Mouse (Mus musculus): ENCODE data around the gene Gm10135.
"Not testable (repeated sequence)": the region's sequence is repeated elsewhere in the genome, so short reads cannot be mapped to it uniquely, and the experiment has no call there.

The Gm10135 gene

DNA sequence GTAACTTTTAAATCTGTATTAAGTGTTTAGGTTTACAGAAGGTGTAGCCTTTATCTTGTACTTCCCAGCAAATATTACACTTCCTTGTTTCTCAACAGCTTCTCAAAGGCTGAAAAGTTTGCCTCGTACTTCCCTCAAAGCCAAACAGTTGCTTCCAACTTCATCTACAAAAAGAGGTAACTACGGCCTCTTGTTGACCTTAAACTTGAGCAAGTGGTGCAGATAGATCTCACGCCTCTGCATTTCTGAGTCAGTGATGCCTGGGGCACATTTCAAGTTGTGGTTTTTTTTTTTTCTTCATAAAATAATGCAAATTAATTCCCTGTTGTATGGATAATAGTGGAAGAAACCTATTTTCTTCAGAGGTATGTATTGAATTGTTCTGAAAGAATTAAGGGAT lies 8.8 kb downstream of the Gm10135 start:
- no peak for DNase-seq (ENCODE audit: low spot score in 2 of 2)

- DNase-seq (ENCODE audit: low spot score in 2 of 2), result no peak
Measured at GRCm38 (mm10) chr5:72960096-72960495, 14.4 kb downstream of the Gm10135 start.

- DNase-seq (ENCODE audit: low spot score in 2 of 2), result no peak
Measured at GRCm38 (mm10) chr5:72957281-72957680, 17.2 kb downstream of the Gm10135 start.

DNA sequence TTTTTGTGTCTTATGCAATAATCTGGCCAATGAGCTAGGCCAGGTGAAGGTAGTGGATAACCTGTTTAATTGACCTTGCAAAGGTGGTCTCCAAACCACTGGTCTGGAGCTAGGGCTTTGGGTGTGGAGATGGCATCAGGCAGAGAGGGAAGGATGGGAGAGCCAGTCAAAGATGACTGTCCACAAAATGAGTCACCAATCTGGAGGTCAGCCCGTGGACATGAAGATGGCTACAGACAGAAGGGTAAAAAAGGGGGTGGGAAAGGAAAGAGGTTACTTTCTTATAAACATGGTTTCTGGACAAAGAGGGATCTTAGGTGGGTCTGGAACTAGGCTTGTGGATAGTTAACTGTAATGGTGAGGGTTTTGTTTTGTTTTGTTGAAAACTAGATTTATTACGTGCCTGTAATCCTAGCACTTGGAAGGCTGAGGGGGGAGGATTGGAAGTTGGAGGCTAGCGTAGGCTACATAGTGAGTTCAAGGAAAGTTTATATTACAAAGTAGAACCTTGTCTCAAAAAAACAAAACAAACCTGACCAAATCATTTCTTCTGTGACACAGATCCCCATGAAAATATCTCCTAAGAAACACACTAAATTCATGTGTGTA lies 20.4 kb downstream of the Gm10135 start:
- no peak for DNase-seq (ENCODE audit: low spot score in 2 of 2)

GRCm38 (mm10) chr5:72950252-72950651 lies 24.2 kb downstream of the Gm10135 start:
- no peak for DNase-seq (ENCODE audit: low spot score in 2 of 2)

- DNase-seq (ENCODE audit: low spot score in 2 of 2), result no peak
Measured at GRCm38 (mm10) chr5:72948136-72948535, 26.4 kb downstream of the Gm10135 start.

- DNase-seq (ENCODE audit: low spot score in 2 of 2), result no peak
Measured at GRCm38 (mm10) chr5:72940906-72941432, 33.5 kb downstream of the Gm10135 start.

- no peak for DNase-seq (ENCODE audit: low spot score in 2 of 2)
Measured at GRCm38 (mm10) chr5:72939311-72939710, 35.2 kb downstream of the Gm10135 start.

DNA sequence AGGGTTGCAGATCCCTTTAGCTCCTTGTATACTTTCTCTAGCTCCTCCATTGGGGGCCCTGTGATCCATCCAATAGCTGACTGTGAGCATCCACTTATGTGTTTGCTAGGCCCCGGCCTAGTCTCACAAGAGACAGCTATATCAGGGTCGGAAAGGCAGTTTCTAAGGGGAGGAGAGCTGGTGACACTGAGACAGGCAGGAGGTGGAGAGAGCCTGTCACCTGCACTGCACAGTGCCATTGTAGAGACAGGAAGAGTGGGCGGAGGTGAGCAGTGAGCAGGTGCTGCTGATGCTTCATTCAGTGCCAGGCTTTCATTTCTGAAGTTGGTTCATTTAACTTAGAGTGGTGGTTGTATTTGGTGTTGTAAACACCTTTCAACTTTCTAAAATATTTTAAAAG lies 36.1 kb downstream of the Gm10135 start:
- DNase-seq (ENCODE audit: low spot score in 2 of 2), result not testable (repeated sequence)

GRCm38 (mm10) chr5:72933026-72933675 lies 41.4 kb downstream of the Gm10135 start:
- DNase-seq (ENCODE audit: low spot score in 2 of 2), result no peak

DNA sequence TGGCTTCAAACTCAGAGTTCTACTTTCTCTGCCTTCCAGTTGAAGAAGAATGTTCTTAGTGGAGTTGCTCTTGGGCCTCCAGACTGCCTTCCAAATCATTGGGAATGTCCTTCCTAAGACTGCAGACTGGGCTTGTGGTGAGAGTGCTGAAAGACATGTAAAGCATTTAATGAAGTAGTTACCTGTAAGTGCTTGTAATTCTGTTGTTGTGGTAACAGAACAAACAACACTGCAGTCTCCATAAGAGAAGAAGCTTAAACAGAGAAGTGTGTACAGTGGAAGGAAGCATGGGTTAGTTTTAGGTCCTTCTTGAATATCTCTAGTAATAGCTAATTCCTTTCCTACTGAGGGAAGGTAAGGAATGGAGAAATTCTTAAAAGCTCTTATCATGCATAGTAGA lies 47.4 kb downstream of the Gm10135 start:
- DNase-seq (ENCODE audit: low spot score in 2 of 2), result no peak

GRCm38 (mm10) chr5:72922796-72923195 lies 51.7 kb downstream of the Gm10135 start:
- DNase-seq (ENCODE audit: low spot score in 2 of 2), result no peak

DNA sequence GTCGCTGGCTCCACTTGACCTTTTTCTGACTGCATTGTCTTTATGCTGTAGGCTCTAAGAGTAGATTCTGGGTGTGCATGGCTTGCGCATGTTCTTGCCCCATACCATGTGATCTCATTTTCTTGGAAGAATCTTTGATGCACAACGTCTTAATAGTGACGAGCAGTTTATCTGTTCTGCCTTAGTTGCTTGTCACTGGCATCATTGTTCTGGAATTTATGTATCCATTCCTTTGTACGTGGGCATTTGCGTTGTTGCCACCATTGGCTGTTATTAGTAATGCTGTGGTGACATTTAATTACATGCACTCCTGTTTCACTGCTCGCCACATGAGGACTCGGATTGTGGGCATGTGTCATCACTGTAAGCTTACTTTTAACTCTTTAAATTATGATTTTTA lies 53.3 kb downstream of the Gm10135 start:
- no peak for DNase-seq (ENCODE audit: low spot score in 2 of 2)

- DNase-seq (ENCODE audit: low spot score in 2 of 2), result no peak
Measured at GRCm38 (mm10) chr5:72920416-72920815, 54.1 kb downstream of the Gm10135 start.

GRCm38 (mm10) chr5:72916851-72917250 lies 57.7 kb downstream of the Gm10135 start:
- DNase-seq (ENCODE audit: low spot score in 2 of 2), result no peak

DNA sequence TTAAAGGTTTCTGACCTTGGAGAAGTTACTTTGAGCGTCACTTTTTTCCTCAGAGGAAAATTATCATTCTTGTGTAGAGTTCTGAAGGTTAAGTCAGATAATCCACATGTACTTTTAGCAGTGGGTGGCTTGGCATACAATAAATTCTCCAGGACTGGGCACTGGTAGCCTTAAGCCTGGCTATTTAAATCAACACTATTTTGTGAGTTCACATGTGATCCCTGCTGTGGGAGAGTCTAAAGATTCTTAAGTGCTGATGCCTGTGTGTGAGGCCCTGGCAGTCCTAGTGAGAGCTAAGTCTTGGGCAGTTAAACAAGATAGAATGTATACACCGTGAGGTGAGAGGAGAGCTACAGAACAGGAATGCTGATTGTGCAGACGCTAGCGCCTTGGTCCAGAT lies 58.5 kb downstream of the Gm10135 start:
- DNase-seq (ENCODE audit: low spot score in 2 of 2), result no peak
